Mouse (Mus musculus) forebrain, embryonic 14.5 days (tissue): ENCODE data around the gene Nox4. TPM values are rescaled to one million over a fixed set of nuclear protein-coding genes. Genes with fewer than 3 reads are reported as not detected.

Experiments
- ATAC-seq: fragments of 200-750 bp; cut with Nextera tagmentation; 2 replicates; pipeline ENCODE4 v1.8.0; 2017; ENCODE audit warnings: mild to moderate bottlenecking, moderate library complexity
- DNase-seq: peaks from one replicate; pipeline ENCODE4 v3.0.0-alpha.2; 2015; ENCODE audit warnings: low spot score
- H3K27ac ChIP-seq: fragments of 300-500 bp; sonication (generic); 2 replicates; pipeline ENCODE4 v1.5.1; 2014; ENCODE audit warnings: low read depth, mild to moderate bottlenecking, control low read depth, low read length, moderate library complexity
- H3K27me3 ChIP-seq: fragments of 300-500 bp; sonication (generic); replicated peaks from 2 replicates; pipeline ENCODE4 v1.6.1; 2014; ENCODE audit warnings: low read length, control low read depth, mixed read lengths; ENCODE audit not compliant: control insufficient read depth, insufficient read depth
- H3K36me3 ChIP-seq: fragments of 300-500 bp; sonication (generic); 2 replicates; pipeline ENCODE4 v1.6.1; 2014; ENCODE audit warnings: low read length, control low read depth; ENCODE audit not compliant: control insufficient read depth, insufficient read depth
- H3K4me1 ChIP-seq: fragments of 300-500 bp; sonication (generic); 2 replicates; pipeline ENCODE4 v1.6.1; 2014; ENCODE audit warnings: antibody characterized with exemption, low read length, control low read depth; ENCODE audit not compliant: control insufficient read depth, insufficient read depth
- H3K4me2 ChIP-seq: fragments of 300-500 bp; sonication (generic); 2 replicates; pipeline ENCODE4 v1.6.1; 2014; ENCODE audit warnings: mild to moderate bottlenecking, control low read depth, low read length
- H3K4me3 ChIP-seq: fragments of 300-500 bp; sonication (generic); 2 replicates; pipeline ENCODE4 v1.5.1; 2014; ENCODE audit warnings: low read depth, low read length, control low read depth
- H3K9ac ChIP-seq: fragments of 300-500 bp; sonication (generic); 2 replicates; pipeline ENCODE4 v1.6.1; 2014; ENCODE audit warnings: mild to moderate bottlenecking, low read length, control low read depth, moderate library complexity
- H3K9me3 ChIP-seq: fragments of 300-500 bp; sonication (generic); replicated peaks from 2 replicates; pipeline ENCODE4 v1.6.1; 2016; ENCODE audit warnings: low read length, control low read depth, mixed read lengths; ENCODE audit not compliant: control insufficient read depth
- WGBS: fragments of 180-500 bp; shearing (Covaris S2); extraction: QIAGEN DNeasy Blood & Tissue Kit; methylation state at CpG from one replicate; pipeline ENCODE4 v1.1.7; 2014; 5-methylcytosine and 5-hydroxymethylcytosine counted together
- polyA plus RNA-seq: library from polyadenylated mRNA; unstranded; fragments of >200 nt; fragmentation: Nextera tagmentation; extraction: Ambion mirVana; gene quantifications from 2 replicates; pipeline ENCODE4 v1.2.1, GENCODE M21; 2014

The Nox4 gene
- polyA plus RNA-seq, 1 experiment from 2014 or later: 1.7 TPM

- Histone ChIP-seq H3K4me1 (no peaks in the 10 kb centered on the region; the same call in 1 of the 2 replicates), H3K9me3 (no peaks in the 10 kb centered on the region), H3K27ac (no peak overlapping the region), H3K9ac (peak overlapping the region; percentile 79), H3K36me3 (no peaks in the 10 kb centered on the region), H3K4me2 (peak overlapping the region; percentile 52), H3K27me3 (no peaks in the 10 kb centered on the region), H3K4me3 (peak overlapping the region; percentile 67)
- DNase-seq (no peak), ATAC-seq (peak; percentile 18; the same call in 1 of the 2 replicates)
- WGBS: 69% methylated on average over 1 of the region's 1 CpGs
Measured at GRCm38 (mm10) chr7:87246940-87247339, 1.0 kb downstream of the Nox4 start.

- no peak overlapping the region for H3K9ac ChIP-seq
- no peaks in the 10 kb centered on the region; the same call in 1 of the 2 replicates for H3K4me1 ChIP-seq
- no peaks in the 10 kb centered on the region for H3K27me3 ChIP-seq
- 58% methylated on average over 1 of the region's 1 CpGs for WGBS
- H3K36me3 ChIP-seq: no peaks in the 10 kb centered on the region
- ATAC-seq (no peak), DNase-seq (peak; percentile 2)
- no peaks in the 10 kb centered on the region for H3K9me3 ChIP-seq
- H3K27ac ChIP-seq: no peak overlapping the region
- H3K4me2 ChIP-seq: no peak overlapping the region
- no peak overlapping the region for H3K4me3 ChIP-seq
Measured at GRCm38 (mm10) chr7:87247926-87248325, 2.0 kb downstream of the Nox4 start.

GRCm38 (mm10) chr7:87252071-87252470 is 6.2 kb downstream of the Nox4 start:
- no peak for DNase-seq
- Histone ChIP-seq H3K36me3 (no peaks in the 10 kb centered on the region), H3K9ac (no peak overlapping the region), H3K4me1 (no peaks in the 10 kb centered on the region), H3K27me3 (no peaks in the 10 kb centered on the region), H3K9me3 (no peaks in the 10 kb centered on the region), H3K27ac (no peak overlapping the region), H3K4me2 (no peak overlapping the region), H3K4me3 (no peak overlapping the region)
- ATAC-seq: no peak
- WGBS: 78% methylated on average over 4 of the region's 4 CpGs

- Histone ChIP-seq H3K4me3 (no peak overlapping the region), H3K27ac (no peak overlapping the region), H3K4me2 (no peak overlapping the region), H3K9ac (no peak overlapping the region), H3K9me3 (no peaks in the 10 kb centered on the region), H3K27me3 (no peaks in the 10 kb centered on the region), H3K4me1 (no peaks in the 10 kb centered on the region), H3K36me3 (no peaks in the 10 kb centered on the region)
- DNase-seq (peak; percentile 79), ATAC-seq (peak; percentile 52; the same call in 1 of the 2 replicates)
- 7% methylated on average over 1 of the region's 1 CpGs for WGBS
Measured at GRCm38 (mm10) chr7:87277225-87277624, 31.3 kb downstream of the Nox4 start.

- ATAC-seq (no peak), DNase-seq (no peak)
- Histone ChIP-seq H3K9me3 (no peaks in the 10 kb centered on the region), H3K27ac (no peak overlapping the region), H3K4me1 (no peaks in the 10 kb centered on the region), H3K9ac (no peak overlapping the region), H3K4me3 (no peak overlapping the region), H3K27me3 (no peaks in the 10 kb centered on the region), H3K36me3 (no peaks in the 10 kb centered on the region), H3K4me2 (no peak overlapping the region)
- 91% methylated on average over 1 of the region's 1 CpGs for WGBS
Measured at GRCm38 (mm10) chr7:87303726-87304315, 57.9 kb downstream of the Nox4 start.

GRCm38 (mm10) chr7:87321571-87321970 is 75.7 kb downstream of the Nox4 start:
- no peak overlapping the region for H3K4me2 ChIP-seq
- ATAC-seq (no peak), DNase-seq (no peak)
- no peak overlapping the region for H3K9ac ChIP-seq
- H3K4me1 ChIP-seq: no peaks in the 10 kb centered on the region
- H3K4me3 ChIP-seq: no peak overlapping the region
- H3K27ac ChIP-seq: no peak overlapping the region
- 83% methylated on average over 3 of the region's 3 CpGs for whole genome bisulfite sequencing
- no peaks in the 10 kb centered on the region for H3K9me3 ChIP-seq
- H3K36me3 ChIP-seq: no peaks in the 10 kb centered on the region
- H3K27me3 ChIP-seq: no peaks in the 10 kb centered on the region

- H3K9me3 ChIP-seq: no peaks in the 10 kb centered on the region
- DNase-seq (no peak), ATAC-seq (no peak)
- no peak overlapping the region for H3K27ac ChIP-seq
- H3K36me3 ChIP-seq: no peaks in the 10 kb centered on the region
- H3K27me3 ChIP-seq: no peaks in the 10 kb centered on the region
- H3K4me1 ChIP-seq: no peaks in the 10 kb centered on the region
- no peak overlapping the region for H3K4me3 ChIP-seq
- H3K9ac ChIP-seq: no peak overlapping the region
- H3K4me2 ChIP-seq: no peak overlapping the region
- WGBS: 82% methylated on average over 1 of the region's 1 CpGs
Measured at GRCm38 (mm10) chr7:87322085-87322484, 76.2 kb downstream of the Nox4 start.

GRCm38 (mm10) chr7:87330782-87331558 is 85.1 kb downstream of the Nox4 start:
- no peaks in the 10 kb centered on the region for H3K4me1 ChIP-seq
- peak; percentile 10 for DNase-seq
- H3K9ac ChIP-seq: no peak overlapping the region
- no peak overlapping the region for H3K4me3 ChIP-seq
- WGBS: 86% methylated on average over 5 of the region's 5 CpGs
- H3K27me3 ChIP-seq: no peaks in the 10 kb centered on the region
- H3K9me3 ChIP-seq: no peaks in the 10 kb centered on the region
- H3K4me2 ChIP-seq: no peak overlapping the region
- ATAC-seq: no peak
- no peak overlapping the region for H3K27ac ChIP-seq
- no peaks in the 10 kb centered on the region for H3K36me3 ChIP-seq

GRCm38 (mm10) chr7:87345598-87345997 is 99.7 kb downstream of the Nox4 start:
- no peak overlapping the region for H3K4me2 ChIP-seq

More at GRCm38 (mm10) chr7:87345598-87345997, 99.7 kb downstream of the Nox4 start:
- H3K9me3 ChIP-seq: no peaks in the 10 kb centered on the region
- H3K27ac ChIP-seq: no peak overlapping the region
- H3K36me3 ChIP-seq: no peaks in the 10 kb centered on the region
- H3K9ac ChIP-seq: no peak overlapping the region
- H3K4me1 ChIP-seq: no peaks in the 10 kb centered on the region
- 78% methylated on average over 3 of the region's 3 CpGs for WGBS
- no peaks in the 10 kb centered on the region for H3K27me3 ChIP-seq
- no peak overlapping the region for H3K4me3 ChIP-seq
- peak; percentile 8 for DNase-seq
- ATAC-seq: no peak
